Mouse (Mus musculus) induced T-regulatory cell, adult 2 months (primary cell): ENCODE measurements around the gene Tspan9.

Experiments used
- DNase-seq: peaks from one replicate; pipeline ENCODE4 v3.0.0-alpha.2; 2012; ENCODE audit warnings: low read depth

Gene Tspan9

DNA sequence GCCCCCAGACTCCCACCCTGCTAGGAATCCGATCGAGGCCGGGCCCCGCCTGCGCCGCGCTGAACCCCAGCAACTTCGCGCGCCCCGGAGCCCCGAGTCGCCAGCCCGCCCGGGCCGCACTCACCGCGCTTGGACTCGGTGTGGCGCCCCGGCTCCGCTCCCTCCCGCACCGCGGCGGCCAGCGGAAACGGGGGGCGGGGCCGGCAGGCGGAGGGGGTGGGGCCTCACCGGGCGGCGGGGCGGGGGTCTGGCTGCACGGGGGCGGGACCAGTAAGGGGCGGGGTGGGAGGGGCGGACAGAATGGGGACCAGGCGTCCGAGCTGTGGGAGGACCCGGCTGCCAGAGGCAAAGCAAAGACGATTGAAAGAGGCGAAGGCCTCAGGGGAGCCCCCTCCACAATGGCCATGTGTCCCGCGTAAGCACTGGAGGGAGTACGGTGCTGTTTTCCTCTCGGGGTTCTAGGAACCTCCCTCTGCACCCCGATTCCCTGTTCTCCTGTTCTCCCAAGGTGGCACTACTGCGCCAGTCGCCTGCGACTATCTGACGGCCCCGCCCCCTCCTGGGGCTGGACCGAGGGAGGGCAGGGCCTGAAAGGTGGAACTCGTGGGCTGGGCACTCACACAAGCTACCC, at the start of gene Tspan9:
Tspan9 (minus strand) TSS at position 205 of the 631 bp plus-strand sequence.
- peak; percentile 48 for DNase-seq

- no peak for DNase-seq
Measured at GRCm38 (mm10) chr6:128183521-128183920, 40.1 kb upstream of the Tspan9 start.

DNA sequence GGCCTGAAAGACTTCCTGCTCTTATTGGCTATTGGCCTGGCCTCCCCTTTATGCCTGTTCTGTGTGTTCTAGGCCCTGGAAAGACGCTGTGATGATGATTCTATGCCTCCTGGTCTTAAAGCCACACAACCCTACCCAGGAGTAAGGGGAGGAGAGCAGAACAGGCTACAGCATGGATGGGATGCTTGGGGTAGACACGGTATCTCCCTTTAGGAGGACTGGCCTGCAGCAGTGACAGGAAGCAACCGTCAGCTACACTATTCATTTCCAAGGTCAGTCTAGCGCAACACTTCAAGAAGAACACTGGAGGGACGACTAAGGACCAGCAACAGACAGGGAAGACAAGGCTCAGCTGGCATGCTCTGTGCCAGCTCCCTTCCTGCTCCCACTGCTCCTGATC, 37.8 kb upstream of the Tspan9 start:
- DNase-seq = no peak

DNA sequence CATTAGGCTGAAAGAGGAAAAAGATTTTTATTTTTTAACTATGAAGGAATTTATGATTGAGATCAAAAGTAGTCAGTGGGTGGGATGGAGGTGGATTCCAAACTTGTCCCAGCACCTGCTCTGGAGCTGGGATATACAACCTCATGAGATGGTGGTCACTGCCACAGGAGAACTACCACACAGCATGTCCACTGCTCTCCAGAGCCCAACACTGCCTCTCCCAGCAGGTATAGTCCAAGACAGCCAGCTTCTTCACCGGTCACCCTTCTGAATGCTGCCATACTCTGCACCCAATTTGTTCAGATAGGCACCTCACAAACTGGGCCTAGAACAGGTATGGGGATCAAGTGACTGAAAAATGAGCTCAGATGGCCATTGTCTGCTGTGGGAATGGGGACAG, 36.3 kb upstream of the Tspan9 start:
- no peak for DNase-seq

DNA sequence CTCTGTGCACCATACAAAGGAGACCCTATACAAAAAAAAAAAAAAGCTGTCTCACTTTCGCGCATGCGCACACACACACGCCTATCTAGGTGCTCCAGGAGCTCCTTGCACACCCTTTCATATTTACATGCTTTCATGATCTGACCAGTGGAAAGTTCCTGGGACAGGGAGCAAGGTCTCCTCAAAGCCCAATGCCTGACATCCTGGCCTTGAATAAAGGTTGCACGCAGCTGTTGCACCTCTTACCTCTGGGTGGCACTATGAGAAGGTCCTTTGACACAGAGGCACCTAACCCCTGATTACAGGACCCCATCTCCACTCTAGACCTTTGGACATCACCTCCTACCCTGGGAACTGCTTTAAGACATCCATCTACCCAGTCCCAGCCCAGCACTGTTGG, 35.9 kb upstream of the Tspan9 start:
- DNase-seq = no peak

DNA sequence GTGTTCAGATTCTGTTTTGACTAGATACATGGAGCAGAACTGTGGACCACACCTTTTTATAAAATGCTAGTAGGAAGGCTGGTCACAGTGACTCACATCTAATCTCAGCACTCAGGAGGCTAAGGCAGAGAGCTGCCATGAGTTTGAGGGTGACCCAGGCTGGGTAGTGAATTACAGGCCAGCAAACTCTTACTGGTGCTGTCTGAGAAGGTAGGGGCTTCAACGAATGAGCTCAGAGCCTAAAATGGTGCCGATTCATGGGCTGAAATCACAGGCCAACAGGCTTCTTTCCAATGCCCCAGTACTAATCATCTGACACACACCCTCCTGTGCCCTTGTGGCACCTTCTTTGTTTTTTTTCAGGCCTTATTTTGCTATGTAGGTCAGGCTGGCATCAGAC, 35.3 kb upstream of the Tspan9 start:
- DNase-seq = no peak

DNA sequence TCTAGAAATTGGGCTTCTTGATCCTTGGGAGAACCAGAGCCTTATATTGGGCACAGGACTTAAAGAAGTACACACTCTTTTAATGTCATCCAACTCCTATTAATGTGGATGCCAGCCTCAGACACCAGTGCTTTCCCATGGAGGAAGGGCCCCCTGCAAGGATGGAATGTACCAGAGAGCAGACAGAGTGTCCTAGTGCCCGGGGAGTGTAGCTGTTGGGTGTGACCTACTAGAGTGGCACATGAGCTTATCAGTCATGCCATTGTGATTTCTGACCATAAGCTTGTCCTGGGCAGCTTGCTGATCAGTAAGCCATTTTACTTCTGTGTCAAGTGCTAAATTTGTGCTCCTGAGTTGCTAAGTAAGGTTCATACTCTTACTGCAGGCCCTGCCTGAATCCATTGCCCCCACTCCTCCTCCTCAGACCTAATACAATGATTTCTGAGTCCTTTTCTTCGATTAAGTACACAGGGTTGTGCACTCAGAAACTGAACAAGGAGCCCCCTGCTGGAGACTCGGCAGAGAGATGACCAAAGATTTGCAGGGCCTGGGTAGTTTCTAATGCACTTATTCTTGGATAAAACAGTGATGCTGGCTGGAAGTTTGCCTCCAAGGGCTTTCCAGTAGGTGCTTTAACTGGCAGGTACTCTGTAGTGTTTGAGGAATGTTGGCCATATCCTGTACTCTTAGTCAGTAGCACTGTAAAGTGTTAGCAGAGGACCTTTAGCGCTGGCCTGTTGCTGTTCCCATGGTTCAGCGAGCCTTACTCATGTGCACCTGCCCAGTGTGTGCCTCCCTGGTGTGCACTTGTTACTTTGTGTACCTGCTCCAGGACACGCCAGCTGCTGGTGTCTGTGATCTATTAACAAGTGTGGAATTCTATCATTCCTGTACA, 25.6 kb upstream of the Tspan9 start:
- DNase-seq = no peak

- no peak for DNase-seq
Measured at GRCm38 (mm10) chr6:128165564-128165963, 22.2 kb upstream of the Tspan9 start.

DNA sequence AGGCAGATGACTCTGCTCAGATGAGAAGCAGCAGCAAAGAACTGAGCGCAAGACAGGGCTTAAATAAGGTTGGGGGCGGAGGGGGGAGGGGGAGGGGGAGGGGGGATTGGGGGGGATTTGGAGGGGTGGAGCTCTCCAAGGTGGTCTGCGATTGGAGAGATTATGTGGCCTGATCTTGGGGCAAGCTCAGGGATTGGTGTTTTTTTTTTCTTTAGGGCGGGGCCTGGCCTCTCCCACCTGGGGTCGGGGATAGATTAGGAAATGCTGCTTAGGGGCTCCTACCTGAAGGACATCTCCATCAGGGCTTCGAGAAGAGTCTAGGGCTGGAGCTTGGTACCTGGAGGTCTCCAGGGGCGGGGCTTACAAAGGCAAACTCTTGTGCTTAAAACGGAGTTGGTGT, 21.2 kb upstream of the Tspan9 start:
- no peak for DNase-seq

GRCm38 (mm10) chr6:128159092-128159491, 15.7 kb upstream of the Tspan9 start:
- DNase-seq = no peak

- DNase-seq = no peak
Measured at GRCm38 (mm10) chr6:128158031-128158430, 14.6 kb upstream of the Tspan9 start.

DNA sequence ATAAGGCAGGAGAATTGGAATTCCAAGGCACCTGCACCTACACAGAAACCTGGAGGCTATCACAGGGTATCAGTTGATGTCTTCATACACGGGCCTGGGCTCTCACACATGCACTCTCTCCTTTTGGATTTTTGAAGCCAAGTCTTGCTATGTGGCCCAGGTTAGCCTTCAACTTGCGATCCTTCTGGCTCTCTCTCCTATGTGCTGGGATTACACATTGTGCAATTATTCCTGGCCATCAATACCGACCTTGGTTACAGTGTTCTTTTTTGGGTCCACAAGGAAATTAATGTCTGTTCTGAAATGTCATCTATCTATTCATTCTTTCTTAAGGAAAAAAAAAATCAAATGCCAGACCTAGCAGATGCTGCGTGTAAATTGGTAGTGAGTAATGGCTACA, 13.1 kb upstream of the Tspan9 start:
- no peak for DNase-seq

GRCm38 (mm10) chr6:128155935-128156334, 12.5 kb upstream of the Tspan9 start:
- no peak for DNase-seq

DNA sequence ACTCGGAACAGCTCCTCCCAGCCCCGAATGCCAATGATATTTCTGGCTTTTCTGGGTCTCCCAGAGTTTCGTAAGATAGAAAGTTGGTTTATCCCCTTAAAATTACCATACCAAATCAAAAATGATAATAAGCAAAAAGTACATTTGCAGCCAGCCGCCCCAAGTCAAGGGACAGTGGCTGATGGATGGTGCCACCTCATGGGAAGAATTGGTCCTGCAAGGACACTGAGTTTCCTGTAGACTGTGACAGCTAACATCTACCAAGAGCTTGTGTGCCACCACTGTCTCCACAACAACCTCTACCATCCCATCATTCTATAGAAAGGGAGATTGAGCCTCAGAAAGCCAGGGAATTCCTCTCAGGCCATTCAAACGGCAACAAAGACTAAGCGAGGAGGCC, 2.4 kb upstream of the Tspan9 start:
- no peak for DNase-seq

DNA sequence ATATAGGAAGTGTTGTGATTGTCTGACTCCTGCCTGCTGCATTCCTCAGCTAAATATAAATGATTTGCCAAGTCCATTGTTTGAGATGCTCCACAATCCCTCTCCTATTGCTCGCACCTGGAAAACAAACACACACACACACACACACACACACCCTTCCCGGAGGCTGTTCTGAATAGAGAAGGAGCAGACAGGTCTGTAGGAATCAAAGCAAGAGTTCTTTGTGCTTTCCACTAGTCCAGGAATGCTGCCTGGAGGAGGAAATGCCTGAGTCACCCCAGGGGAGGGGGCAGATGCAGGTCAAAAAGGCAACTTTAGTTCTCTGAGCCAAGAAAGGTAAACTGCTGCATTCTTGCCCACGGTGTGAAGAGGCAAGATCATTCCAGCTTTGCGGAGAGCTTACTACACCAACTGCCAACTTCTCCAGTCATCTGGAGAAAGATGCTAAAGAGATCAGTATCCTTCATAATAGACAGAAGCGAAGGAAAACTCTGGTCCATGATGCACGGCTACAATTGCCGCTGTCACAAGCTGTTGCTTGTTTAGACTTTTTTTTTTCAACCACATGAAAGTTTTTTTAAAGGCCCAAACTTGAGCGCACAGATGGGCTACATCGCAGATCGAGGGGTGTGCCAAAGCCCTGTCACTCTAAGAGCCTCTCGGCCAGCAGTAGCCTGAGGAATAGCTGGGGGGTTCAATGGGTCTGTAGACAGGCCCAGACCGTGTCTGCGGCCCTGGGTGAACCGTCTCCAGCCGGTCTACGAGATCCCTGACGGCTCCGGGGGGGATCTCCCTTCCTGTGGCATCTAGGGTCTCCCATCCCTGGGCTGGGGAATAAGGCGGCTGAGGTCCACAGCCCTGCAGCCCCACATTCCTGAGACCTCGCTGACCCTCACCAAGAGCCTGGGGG, 770 bp downstream of the Tspan9 start:
- DNase-seq = peak; percentile 4

DNA sequence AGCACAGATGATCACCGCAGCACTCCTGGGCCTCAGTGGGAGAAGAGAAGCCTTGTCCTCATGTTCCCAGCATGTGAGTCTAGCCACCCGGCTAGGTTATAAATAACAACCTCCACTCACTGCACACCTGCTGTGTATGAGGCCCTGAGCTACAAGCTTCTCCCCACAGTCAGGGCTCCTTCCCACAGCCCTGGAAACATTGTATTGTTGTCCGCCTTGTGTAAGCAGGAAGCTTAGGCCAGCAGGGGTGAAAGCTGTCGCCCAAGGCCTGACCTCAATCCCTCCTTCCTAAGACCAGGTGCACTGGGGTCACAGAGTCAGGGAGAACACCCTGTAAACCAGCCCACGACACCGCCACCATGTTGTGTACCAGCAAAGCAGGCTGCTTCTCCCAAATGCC, 2.7 kb downstream of the Tspan9 start:
- DNase-seq = no peak

- DNase-seq = no peak
Measured at GRCm38 (mm10) chr6:128137855-128138254, 5.5 kb downstream of the Tspan9 start.

- no peak for DNase-seq
Measured at GRCm38 (mm10) chr6:128136654-128137053, 6.7 kb downstream of the Tspan9 start.

GRCm38 (mm10) chr6:128135459-128135858, 7.9 kb downstream of the Tspan9 start:
- no peak for DNase-seq

- no peak for DNase-seq
Measured at GRCm38 (mm10) chr6:128135006-128135405, 8.4 kb downstream of the Tspan9 start.

- no peak for DNase-seq
Measured at GRCm38 (mm10) chr6:128134196-128134924, 9.0 kb downstream of the Tspan9 start.

- DNase-seq = no peak
Measured at GRCm38 (mm10) chr6:128133679-128134191, 9.7 kb downstream of the Tspan9 start.
